Comparison of ENCODE assay signal across 8 mouse cellular contexts in the genomic region with DNA sequence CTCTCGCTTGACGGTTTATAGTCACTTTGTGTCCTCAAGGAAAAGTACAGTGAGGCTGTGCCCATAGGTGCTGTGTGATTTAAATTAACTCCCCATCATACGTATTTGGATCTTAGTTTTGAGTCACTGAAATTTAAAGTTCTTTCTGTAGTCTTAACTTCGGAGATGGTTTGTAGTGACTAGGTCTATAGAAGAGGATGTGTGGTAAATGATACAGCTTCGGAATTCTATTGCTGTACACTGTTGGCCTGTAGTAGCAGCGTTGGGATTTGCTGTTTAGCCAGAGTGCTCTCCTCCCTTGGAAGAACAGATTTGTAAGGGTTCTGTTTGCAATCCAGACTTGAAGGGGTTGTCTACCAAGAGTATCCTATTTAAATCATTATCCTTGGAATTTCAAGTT. TPM values are rescaled to one million over a fixed set of nuclear protein-coding genes. Genes with fewer than 3 reads are reported as not detected.
DNase-seq lines count a peak whose midpoint lies in the region; ATAC-seq lines count a peak whose summit lies in the region.

No protein-coding gene starts in this region.

- peak overlapping the region; percentile 60 for H3K4me2 ChIP-seq in kidney, embryonic 16.5 days (replicated peaks; ENCODE audit: low read depth, low read length)
- peak overlapping the region; percentile 73 for H3K4me2 ChIP-seq in hindbrain, embryonic 16.5 days (ENCODE audit: low read length)
- H3K4me2 ChIP-seq in midbrain, embryonic 15.5 days, result peak overlapping the region; percentile 70

- peaks cover 17% of the 10 kb centered on the region for H3K4me1 ChIP-seq in kidney, embryonic 16.5 days (ENCODE audit: insufficient read depth, low read length)
- peaks cover 14% of the 10 kb centered on the region for H3K4me1 ChIP-seq in hindbrain, embryonic 16.5 days (ENCODE audit: control insufficient read depth, insufficient read depth, low read depth, low read length)
- peaks cover 17% of the 10 kb centered on the region for H3K4me1 ChIP-seq in midbrain, embryonic 15.5 days

- H3K9ac ChIP-seq in kidney, embryonic 16.5 days (replicated peaks; ENCODE audit: low read length), result peak overlapping the region; percentile 97
- H3K9ac ChIP-seq in hindbrain, embryonic 16.5 days (ENCODE audit: low read depth, low read length), result peak overlapping the region; percentile 99
- peak overlapping the region; percentile 85 for H3K9ac ChIP-seq in midbrain, embryonic 15.5 days

- WGBS in kidney, embryonic 16.5 days, result 3% methylated on average over 6 of the region's 6 CpGs
- 3% methylated on average over 6 of the region's 6 CpGs for WGBS in hindbrain, embryonic 16.5 days
- 4% methylated on average over 6 of the region's 6 CpGs for WGBS in midbrain, embryonic 15.5 days

- H3K27me3 ChIP-seq in kidney, embryonic 16.5 days (ENCODE audit: insufficient read depth, low read length), result no peaks in the 10 kb centered on the region
- no peaks in the 10 kb centered on the region for H3K27me3 ChIP-seq in hindbrain, embryonic 16.5 days (replicated peaks; ENCODE audit: control insufficient read depth, insufficient read depth, low read length)
- H3K27me3 ChIP-seq in midbrain, embryonic 15.5 days (replicated peaks), result no peaks in the 10 kb centered on the region

- no peak for DNase-seq in kidney, postnatal 14 days
- peak; percentile 24 for DNase-seq in brain, embryonic 18.5 days (ENCODE audit: low read depth, low spot score)
- DNase-seq in B cell, adult 2 months, result no peak
- no peak for DNase-seq in urinary bladder, adult 2 months (ENCODE audit: low spot score)
- DNase-seq in urinary bladder, adult 18-20 months (ENCODE audit: low spot score in 2 of 2), result no peak

- H3K9me3 ChIP-seq in kidney, embryonic 16.5 days (ENCODE audit: low read length), result no peaks in the 10 kb centered on the region
- no peaks in the 10 kb centered on the region for H3K9me3 ChIP-seq in hindbrain, embryonic 16.5 days (ENCODE audit: control insufficient read depth, low read length)
- no peaks in the 10 kb centered on the region for H3K9me3 ChIP-seq in midbrain, embryonic 15.5 days

- peak overlapping the region; percentile 73 for H3K4me3 ChIP-seq in kidney, embryonic 16.5 days (ENCODE audit: low read length)
- H3K4me3 ChIP-seq in hindbrain, embryonic 16.5 days (ENCODE audit: low read length), result peak overlapping the region; percentile 78
- peak overlapping the region; percentile 61 for H3K4me3 ChIP-seq in midbrain, embryonic 15.5 days

- ATAC-seq in kidney, embryonic 16.5 days (ENCODE audit: low FRiP score, low TSS enrichment), result no peak
- peak; percentile 31; the same call in 1 of the 2 replicates for ATAC-seq in hindbrain, embryonic 16.5 days
- ATAC-seq in midbrain, embryonic 15.5 days (replicated peaks), result peak; percentile 50; the same call in 1 of the 2 replicates

- H3K27ac ChIP-seq in kidney, embryonic 16.5 days (ENCODE audit: low read length), result peak overlapping the region; percentile 98
- peak overlapping the region; percentile 98 for H3K27ac ChIP-seq in hindbrain, embryonic 16.5 days (ENCODE audit: low read depth, low read length)
- peak overlapping the region; percentile 99 for H3K27ac ChIP-seq in midbrain, embryonic 15.5 days

- peaks cover 13% of the 10 kb centered on the region for H3K36me3 ChIP-seq in kidney, embryonic 16.5 days (ENCODE audit: insufficient read depth, low read length)
- no peaks in the 10 kb centered on the region; the same call in 1 of the 2 replicates for H3K36me3 ChIP-seq in hindbrain, embryonic 16.5 days (ENCODE audit: control insufficient read depth, insufficient read depth, low read length)
- H3K36me3 ChIP-seq in midbrain, embryonic 15.5 days (replicated peaks), result 0 out of 2 replicates have a peak, but pooled peaks cover 2% of the 10 kb centered on the region

RNA-seq across cellular contexts. Expression of a gene that starts 1.0 kb away (rescaled TPM):
- 40.0 and 41.5 TPM in 2 replicates for polyA plus RNA-seq in kidney, embryonic 16.5 days (2015; fragmentation: Nextera tagmentation; extraction: Ambion mirVana)
- 59.4 and 61.8 TPM in 2 replicates for polyA plus RNA-seq in hindbrain, embryonic 16.5 days (2015; fragmentation: Nextera tagmentation; extraction: Ambion mirVana)
- polyA plus RNA-seq in midbrain, embryonic 15.5 days (2015; fragmentation: Nextera tagmentation; extraction: Ambion mirVana), result 59.7 and 65.4 TPM in 2 replicates
- 25.9 and 32.4 TPM in 2 replicates for polyA plus RNA-seq in urinary bladder, adult 2 months (2012; rRNA removed)

RNA-seq across cellular contexts. Expression of a gene that starts 28.2 kb away (rescaled TPM):
- 0.10 TPM in 1 of 2 replicates, not detected in the other for polyA plus RNA-seq in kidney, embryonic 16.5 days (2015; fragmentation: Nextera tagmentation; extraction: Ambion mirVana)
- polyA plus RNA-seq in hindbrain, embryonic 16.5 days (2015; fragmentation: Nextera tagmentation; extraction: Ambion mirVana), result not detected in 2 replicates
- not detected in 2 replicates for polyA plus RNA-seq in midbrain, embryonic 15.5 days (2015; fragmentation: Nextera tagmentation; extraction: Ambion mirVana)
- 0.37 TPM in 1 of 2 replicates, not detected in the other for polyA plus RNA-seq in urinary bladder, adult 2 months (2012; rRNA removed)

RNA-seq across cellular contexts. Expression of a gene that starts 40.9 kb away (rescaled TPM):
- polyA plus RNA-seq in kidney, embryonic 16.5 days (2015; fragmentation: Nextera tagmentation; extraction: Ambion mirVana), result 0.75 and 1.5 TPM in 2 replicates
- polyA plus RNA-seq in hindbrain, embryonic 16.5 days (2015; fragmentation: Nextera tagmentation; extraction: Ambion mirVana), result 0.41 and 0.64 TPM in 2 replicates
- 0.22 and 0.31 TPM in 2 replicates for polyA plus RNA-seq in midbrain, embryonic 15.5 days (2015; fragmentation: Nextera tagmentation; extraction: Ambion mirVana)
- 1.1 and 1.4 TPM in 2 replicates for polyA plus RNA-seq in urinary bladder, adult 2 months (2012; rRNA removed)
